Mouse (Mus musculus) myocyte (in vitro differentiated cells): ENCODE data around the gene Grtp1.

Experiments
- E2F4 ChIP-seq: IDR thresholded peaks from one replicate; pipeline ENCODE4 v1.6.1; 2011; ENCODE audit warnings: mild to moderate bottlenecking, control low read depth, moderate library complexity; ENCODE audit not compliant: insufficient read depth
- MYOG ChIP-seq, 3 experiments: IDR thresholded peaks; one replicate each; pipeline ENCODE4 v1.6.1; 2011; ENCODE audit warnings: control low read depth in 2 of 3, low read depth in 2 of 3, mild to moderate bottlenecking in 2 of 3; ENCODE audit not compliant: insufficient read length in 2 of 3, control insufficient read depth in 1 of 3, insufficient read depth in 1 of 3
- POLR2A ChIP-seq: IDR thresholded peaks from one replicate; pipeline ENCODE4 v1.6.1; 2011; ENCODE audit warnings: low read depth, mild to moderate bottlenecking, control low read depth, moderate library complexity; ENCODE audit not compliant: insufficient read length
- POLR2AphosphoS2 ChIP-seq: IDR thresholded peaks from one replicate; pipeline ENCODE4 v1.6.1; 2011; ENCODE audit warnings: low read depth, control low read depth; ENCODE audit not compliant: insufficient read length
- REST ChIP-seq: IDR thresholded peaks from one replicate; pipeline ENCODE4 v1.6.1; 2011; ENCODE audit warnings: mild to moderate bottlenecking, control low read depth, moderate library complexity; ENCODE audit not compliant: insufficient read depth, insufficient read length
- SRF ChIP-seq: IDR thresholded peaks from one replicate; pipeline ENCODE4 v1.6.1; 2011; ENCODE audit warnings: low read depth; ENCODE audit not compliant: control insufficient read depth, insufficient read length
- TCF12 ChIP-seq: IDR thresholded peaks from one replicate; pipeline ENCODE4 v1.6.1; 2011; ENCODE audit warnings: mild to moderate bottlenecking, control low read depth; ENCODE audit not compliant: poor library complexity, insufficient read depth, severe bottlenecking
- USF1 ChIP-seq: IDR thresholded peaks from one replicate; pipeline ENCODE4 v1.6.1; 2011; ENCODE audit warnings: low read depth, mild to moderate bottlenecking, control low read depth, moderate library complexity

DNA sequence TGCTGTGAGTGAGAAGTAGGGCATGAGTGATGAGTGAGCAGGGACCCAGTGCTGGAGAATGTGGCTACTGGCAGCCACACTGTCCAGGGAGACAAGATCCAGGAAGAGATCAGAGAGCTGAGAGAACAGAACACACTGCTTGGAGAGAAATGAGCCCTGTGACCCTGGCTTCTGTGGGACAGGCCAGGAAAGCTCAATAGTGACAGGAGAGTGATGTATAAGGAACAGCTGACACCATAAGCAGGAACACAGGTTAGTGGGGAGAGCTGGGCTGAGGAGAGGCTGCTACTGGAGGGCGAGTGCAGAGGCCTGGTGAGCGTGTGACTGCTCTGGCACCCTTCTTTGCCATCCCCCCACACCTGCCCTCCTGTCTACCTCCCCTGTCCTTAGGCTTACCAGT lies 49.5 kb downstream of the Grtp1 start:
- TF ChIP-seq POLR2A (no peak), USF1 (no peak), SRF (no peak), REST (no peak), MYOG (IDR thresholded peaks at IDR 0.05; ENCODE audit: control insufficient read depth in 1 of 3, insufficient read depth in 1 of 3, insufficient read length in 2 of 3, low read depth in 2 of 3) (peak in 1 of 3 experiments; percentile 16), E2F4 (no peak), POLR2AphosphoS2 (peak; percentile 27), TCF12 (no peak)
